Mouse (Mus musculus) C2C12 (cell line): ENCODE results near the gene Samd4b. TPM values are rescaled to one million over a fixed set of nuclear protein-coding genes. Genes with fewer than 3 reads are reported as not detected.
A peak's percentile ranks its signal among the peaks of the same experiment; 100 is the strongest.

Source experiments
- H3K27me3 ChIP-seq: one replicate; pipeline ENCODE4 v1.6.1; 2011; ENCODE audit not compliant: control insufficient read depth, insufficient read depth, insufficient read length
- H3K36me3 ChIP-seq: one replicate; pipeline ENCODE4 v1.6.1; 2011; ENCODE audit not compliant: control insufficient read depth, insufficient read depth
- H3K4me3 ChIP-seq: one replicate; pipeline ENCODE4 v1.5.1; 2011; ENCODE audit warnings: mild to moderate bottlenecking, control low read depth; ENCODE audit not compliant: poor library complexity, insufficient read depth, severe bottlenecking
- H3K79me2 ChIP-seq: one replicate; pipeline ENCODE4 v1.6.1; 2011; ENCODE audit not compliant: control insufficient read depth, insufficient read depth
- H3K79me3 ChIP-seq: one replicate; pipeline ENCODE4 v1.6.1; 2011; ENCODE audit warnings: low read depth, control low read depth
- H3ac ChIP-seq: one replicate; pipeline ENCODE3; 2011; ENCODE audit warnings: low read depth; ENCODE audit not compliant: control insufficient read depth, insufficient read length
- CEBPB ChIP-seq: IDR thresholded peaks from one replicate; pipeline ENCODE4 v1.6.1; 2011; ENCODE audit warnings: low read depth, mild to moderate bottlenecking, control low read depth, moderate library complexity
- CTCF ChIP-seq: IDR thresholded peaks from one replicate; pipeline ENCODE4 v1.5.1; 2011; ENCODE audit not compliant: control insufficient read depth, insufficient read depth, insufficient read length
- FOSL1 ChIP-seq: IDR thresholded peaks from one replicate; pipeline ENCODE4 v1.8.0; 2011; ENCODE audit warnings: mild to moderate bottlenecking, low read length; ENCODE audit not compliant: poor library complexity, insufficient read depth, severe bottlenecking
- MAX ChIP-seq: IDR thresholded peaks from one replicate; pipeline ENCODE4 v1.6.1; 2011; ENCODE audit warnings: mild to moderate bottlenecking, control low read depth
- MYOD1 ChIP-seq: IDR thresholded peaks from one replicate; pipeline ENCODE4 v1.6.1; 2011; ENCODE audit warnings: low read depth; ENCODE audit not compliant: control insufficient read depth, insufficient read length
- MYOG ChIP-seq: IDR thresholded peaks from one replicate; pipeline ENCODE4 v1.6.1; 2011; ENCODE audit not compliant: control insufficient read depth, insufficient read length; ENCODE audit errors: extremely low read depth
- USF1 ChIP-seq: IDR thresholded peaks from one replicate; pipeline ENCODE4 v1.6.1; 2011; ENCODE audit warnings: low read depth, mild to moderate bottlenecking, control low read depth, moderate library complexity
- polyA plus RNA-seq: library from polyadenylated mRNA; unstranded; fragments of >200 nt; fragmentation: generic; extraction: Trizol; gene quantifications from one replicate; pipeline ENCODE4 v1.2.1, GENCODE M21; 2012; ENCODE audit warnings: missing spikeins

The Samd4b gene
- polyA plus RNA-seq, 1 experiment: 42.6 TPM

DNA sequence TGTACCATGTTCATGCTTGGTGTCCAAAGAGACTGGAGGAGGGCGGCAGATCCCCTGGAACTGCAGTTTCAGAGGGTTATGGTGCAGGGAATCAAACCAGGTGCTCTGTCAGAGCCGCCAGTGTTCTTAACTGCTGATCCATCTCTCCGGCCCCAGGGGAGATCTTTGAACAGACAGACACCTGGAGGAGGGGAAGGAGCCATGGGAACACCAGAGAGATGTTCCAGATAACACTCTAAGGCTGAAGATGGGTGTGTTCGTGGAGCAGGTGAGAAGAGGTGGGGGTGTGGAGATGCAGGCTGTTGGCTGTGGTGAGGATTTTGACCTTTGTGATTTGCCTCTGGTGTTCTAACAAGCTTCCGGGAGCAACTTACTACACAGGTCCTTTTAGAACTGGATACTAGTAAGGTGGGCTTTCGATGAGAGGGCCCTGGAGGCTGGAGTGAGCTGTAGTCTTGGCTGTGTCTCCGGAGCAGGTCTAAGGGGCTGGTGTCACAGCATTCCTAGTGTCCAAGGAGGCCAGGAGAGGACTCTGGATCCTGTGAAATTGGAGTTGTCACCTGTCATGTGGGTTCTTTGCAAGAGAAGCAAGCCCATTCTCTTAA, 224.0 kb downstream of the Samd4b start:
- H3K27me3 ChIP-seq: no peaks in the 10 kb centered on the region
- peaks cover 38% of the 10 kb centered on the region for H3K79me3 ChIP-seq
- H3ac ChIP-seq: no peak overlapping the region
- H3K4me3 ChIP-seq: no peak overlapping the region
- H3K79me2 ChIP-seq: peaks cover 60% of the 10 kb centered on the region
- TF ChIP-seq USF1: no peak
- no peak for TF ChIP-seq MAX
- TF ChIP-seq CEBPB: no peak
- TF ChIP-seq MYOD1: no peak
- no peak for TF ChIP-seq MYOG
- TF ChIP-seq CTCF: no peak
- TF ChIP-seq FOSL1: no peak
- peaks cover under 1% of the 10 kb centered on the region for H3K36me3 ChIP-seq

DNA sequence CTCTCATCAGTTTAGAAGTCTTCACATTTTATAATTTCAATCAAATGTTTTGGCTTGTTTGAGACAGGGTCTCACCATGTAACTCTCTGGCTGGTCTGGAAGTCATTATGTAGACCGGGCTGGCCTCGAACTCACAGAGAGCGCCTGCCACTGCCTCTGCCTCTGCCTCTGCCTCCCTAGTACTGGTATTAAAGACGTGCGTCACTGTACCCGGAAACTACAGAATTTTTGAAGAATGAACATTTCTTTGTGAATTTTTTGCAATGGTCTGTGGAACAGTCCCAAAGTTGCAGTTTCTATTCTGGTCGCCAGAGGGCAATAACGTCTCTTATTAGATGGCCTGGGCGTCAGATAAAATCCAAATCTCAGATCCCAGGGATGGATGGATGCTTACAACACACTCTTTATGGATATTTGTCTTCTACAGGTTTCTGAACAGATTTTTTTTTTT, 224.8 kb downstream of the Samd4b start:
- Histone ChIP-seq H3K4me3 (no peak overlapping the region), H3K79me3 (peaks cover 31% of the 10 kb centered on the region), H3K36me3 (peaks cover 8% of the 10 kb centered on the region), H3ac (no peak overlapping the region), H3K79me2 (peaks cover 57% of the 10 kb centered on the region), H3K27me3 (no peaks in the 10 kb centered on the region)
- no peak for TF ChIP-seq MYOD1
- TF ChIP-seq MAX: no peak
- no peak for TF ChIP-seq CEBPB
- no peak for TF ChIP-seq MYOG
- no peak for TF ChIP-seq FOSL1
- TF ChIP-seq USF1: no peak
- TF ChIP-seq CTCF: no peak

GRCm38 (mm10) chr7:28372251-28373108, 225.5 kb downstream of the Samd4b start, which contains the start of gene Plekhg2:
Gene Plekhg2, minus strand, starts transcription at chr7:28372599.
- TF ChIP-seq MYOG (no peak), CTCF (peak; percentile 46), MAX (no peak), CEBPB (peak; percentile 57), MYOD1 (no peak)
- peak within 1 kb of the TSS; percentile 79 for H3ac ChIP-seq
- H3K79me3 ChIP-seq: peaks cover 25% of the 10 kb centered on the region

DNA sequence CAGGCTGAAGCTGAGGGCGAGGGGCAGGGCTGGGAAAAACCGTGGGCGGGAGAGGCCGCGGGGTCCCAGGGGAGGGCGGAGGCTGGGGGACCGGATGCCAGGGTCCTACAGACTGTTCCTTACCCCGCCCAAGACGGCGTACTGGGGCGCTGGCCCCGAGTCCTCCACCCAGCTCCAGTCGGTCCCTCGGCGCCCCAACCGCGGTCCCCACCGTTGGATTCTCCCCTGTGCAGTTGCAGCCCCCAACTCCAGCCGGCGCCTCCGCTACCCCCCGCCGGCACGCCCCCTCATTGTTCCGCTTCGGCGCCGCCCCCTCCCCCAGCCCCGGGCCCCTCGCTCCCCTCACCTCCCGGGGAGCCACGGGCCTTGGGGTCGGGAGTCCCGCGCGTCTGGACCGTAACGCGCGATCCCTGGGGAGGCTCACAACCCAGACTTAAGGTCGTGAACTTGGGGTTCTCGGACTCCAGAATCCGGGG, 226.4 kb downstream of the Samd4b start:
- TF ChIP-seq MYOG (no peak), CTCF (no peak), MAX (no peak), USF1 (no peak), FOSL1 (no peak), MYOD1 (no peak), CEBPB (no peak)
- Histone ChIP-seq H3K4me3 (peak overlapping the region; percentile 59), H3K79me2 (peaks cover 41% of the 10 kb centered on the region), H3ac (peak overlapping the region; percentile 79), H3K27me3 (no peaks in the 10 kb centered on the region), H3K36me3 (peaks cover 8% of the 10 kb centered on the region), H3K79me3 (peaks cover 17% of the 10 kb centered on the region)

More at GRCm38 (mm10) chr7:28372251-28373108, 225.5 kb downstream of the Samd4b start, which contains the start of gene Plekhg2:
- no peaks in the 10 kb centered on the region for H3K27me3 ChIP-seq
- peaks cover 51% of the 10 kb centered on the region for H3K79me2 ChIP-seq
- H3K36me3 ChIP-seq: peaks cover 8% of the 10 kb centered on the region
- peak within 1 kb of the TSS; percentile 59 for H3K4me3 ChIP-seq

DNA sequence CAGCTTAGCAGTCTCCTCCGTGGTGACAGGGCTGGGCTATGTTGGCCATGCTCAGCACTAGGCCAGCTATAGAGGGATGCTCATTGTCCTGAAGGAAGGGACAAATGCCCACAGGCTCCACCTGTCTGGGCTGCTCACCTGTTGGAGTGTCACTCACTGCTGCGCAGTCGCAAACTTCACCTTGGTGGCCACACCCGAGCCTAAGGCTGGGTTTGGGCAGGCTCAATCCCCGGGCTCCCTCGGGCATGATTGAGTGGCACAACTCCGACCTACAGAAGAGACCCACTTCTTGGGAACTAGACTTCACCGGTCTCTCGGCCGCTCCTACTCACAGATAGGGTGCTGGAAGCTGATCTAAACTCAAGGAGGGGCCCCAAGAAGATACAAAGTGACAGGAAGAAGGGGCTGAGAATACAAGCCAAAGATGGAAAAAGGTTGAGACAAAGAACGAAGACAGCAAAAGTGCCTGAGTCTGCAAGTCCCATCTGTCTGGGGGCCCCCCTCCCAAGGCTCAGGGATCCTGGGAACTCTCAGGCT, 226.9 kb downstream of the Samd4b start:
- Histone ChIP-seq H3K79me3 (peaks cover 17% of the 10 kb centered on the region), H3ac (peak overlapping the region; percentile 79), H3K4me3 (peak overlapping the region; percentile 59), H3K27me3 (no peaks in the 10 kb centered on the region), H3K36me3 (peaks cover 8% of the 10 kb centered on the region), H3K79me2 (peaks cover 38% of the 10 kb centered on the region)
- TF ChIP-seq MYOG (no peak), USF1 (no peak), FOSL1 (no peak), CTCF (no peak), MYOD1 (no peak), MAX (no peak), CEBPB (no peak)
